21 mouse cellular contexts compared by ENCODE assay signal in genomic region chr15:92200326-92200985, GRCm38 (mm10).
DNase-seq lines count a peak whose midpoint lies in the region; ATAC-seq lines count a peak whose summit lies in the region.
"Had no signal": no experiment of that assay in that cellular context is flagged by ENCODE, and none has a peak within 500 bp of the region (broad histone marks: within the 10 kb centered on the region; RNA-seq: fewer than 3 reads in every experiment).

No protein-coding gene starts in this region.

- H3K9me3 ChIP-seq in midbrain, embryonic 11.5 days (ENCODE audit: control insufficient read depth, low read length) = no peaks in the 10 kb centered on the region
- no peaks in the 10 kb centered on the region for H3K9me3 ChIP-seq in midbrain, embryonic 15.5 days
- H3K9me3 ChIP-seq: embryonic facial prominence, embryonic 15.5 days; heart, embryonic 13.5 days; neural tube, embryonic 12.5 days had no signal

- H3K4me2 ChIP-seq in midbrain, embryonic 11.5 days = no peak overlapping the region
- H3K4me2 ChIP-seq in midbrain, embryonic 15.5 days = no peak overlapping the region
- H3K4me2 ChIP-seq: embryonic facial prominence, embryonic 15.5 days; heart, embryonic 13.5 days; neural tube, embryonic 12.5 days had no signal

- H3K27me3 ChIP-seq in midbrain, embryonic 11.5 days (ENCODE audit: control insufficient read depth, insufficient read depth, low read length) = no peaks in the 10 kb centered on the region
- no peaks in the 10 kb centered on the region for H3K27me3 ChIP-seq in midbrain, embryonic 15.5 days (replicated peaks)
- H3K27me3 ChIP-seq: embryonic facial prominence, embryonic 15.5 days; heart, embryonic 13.5 days; neural tube, embryonic 12.5 days had no signal

- H3K27ac ChIP-seq in midbrain, embryonic 11.5 days (ENCODE audit: low read depth, low read length) = no peak overlapping the region
- H3K27ac ChIP-seq in midbrain, embryonic 15.5 days = no peak overlapping the region
- H3K27ac ChIP-seq: embryonic facial prominence, embryonic 15.5 days; heart, embryonic 13.5 days; kidney, postnatal 0 days; left cerebral cortex, adult 2 months; macrophage; neural tube, embryonic 12.5 days had no signal

- ATAC-seq in midbrain, embryonic 11.5 days (ENCODE audit: low FRiP score) = no peak
- no peak for ATAC-seq in midbrain, embryonic 15.5 days (replicated peaks)
- ATAC-seq: forebrain, postnatal 0 days; inflammation-experienced regulatory T-cells, adult 6 months; lung, postnatal 0 days had no signal

- H3K36me3 ChIP-seq in midbrain, embryonic 11.5 days (ENCODE audit: control insufficient read depth, insufficient read depth, low read length) = no peaks in the 10 kb centered on the region
- no peaks in the 10 kb centered on the region for H3K36me3 ChIP-seq in midbrain, embryonic 15.5 days (replicated peaks)
- H3K36me3 ChIP-seq: embryonic facial prominence, embryonic 15.5 days; heart, embryonic 13.5 days; neural tube, embryonic 12.5 days had no signal

- no peak overlapping the region for H3K4me3 ChIP-seq in midbrain, embryonic 11.5 days (ENCODE audit: low read depth, low read length)
- H3K4me3 ChIP-seq in midbrain, embryonic 15.5 days = no peak overlapping the region
- H3K4me3 ChIP-seq: embryonic facial prominence, embryonic 15.5 days; heart, embryonic 13.5 days; left cerebral cortex, adult 2 months; neural tube, embryonic 12.5 days had no signal

- H3K9ac ChIP-seq in midbrain, embryonic 11.5 days (ENCODE audit: low read length) = no peak overlapping the region
- H3K9ac ChIP-seq in midbrain, embryonic 15.5 days = no peak overlapping the region
- H3K9ac ChIP-seq: embryonic facial prominence, embryonic 15.5 days; forebrain, postnatal 0 days; heart, embryonic 13.5 days; neural tube, embryonic 12.5 days had no signal

- H3K4me1 ChIP-seq in midbrain, embryonic 11.5 days (ENCODE audit: control insufficient read depth, insufficient read depth, low read length) = no peaks in the 10 kb centered on the region
- no peaks in the 10 kb centered on the region for H3K4me1 ChIP-seq in midbrain, embryonic 15.5 days
- H3K4me1 ChIP-seq: embryonic facial prominence, embryonic 15.5 days; heart, embryonic 13.5 days; neural tube, embryonic 12.5 days had no signal

- DNase-seq in cerebellum, adult 9-11 months = peak; percentile 29
- no peak for DNase-seq in cerebellum, postnatal 36 days
- DNase-seq in midbrain, embryonic 11.5 days (ENCODE audit: low spot score, missing footprints) = peak; percentile 80
- peak; percentile 71 to 80 for DNase-seq in cerebellum, postnatal 14 days
- DNase-seq in adrenal gland, adult 8-10 months = no peak
- no peak for DNase-seq in gastrocnemius, postnatal 25 days
- DNase-seq: adrenal gland, postnatal 36 days; forebrain, postnatal 0 days; gastrocnemius, postnatal 14 days; heart, adult 18-20 months; heart, postnatal 14 days; kidney, adult 2 months had no signal

- WGBS in midbrain, embryonic 11.5 days = 70% methylated on average over 6 of the region's 6 CpGs
- WGBS in midbrain, embryonic 15.5 days = 62% methylated on average over 6 of the region's 6 CpGs

Comparison
In these comparisons a context has a peak if more than half of its experiments do, and no peak if none do; other contexts are left out.
1. DNase-seq: peak in cerebellum, adult 9-11 months (single experiment), midbrain, embryonic 11.5 days (single experiment) and cerebellum, postnatal 14 days (2 of 2); none in cerebellum, postnatal 36 days (0 of 2), adrenal gland, adult 8-10 months (single experiment) and gastrocnemius, postnatal 25 days (single experiment).